Mouse (Mus musculus): ENCODE measurements around the gene Trp53i11. TPM values are rescaled to one million over a fixed set of nuclear protein-coding genes. Genes with fewer than 3 reads are reported as not detected.
A peak's percentile ranks its signal among the peaks of the same experiment; 100 is the strongest.

The Trp53i11 gene
- polyA plus RNA-seq, 1 experiment = 92.8 TPM

DNA sequence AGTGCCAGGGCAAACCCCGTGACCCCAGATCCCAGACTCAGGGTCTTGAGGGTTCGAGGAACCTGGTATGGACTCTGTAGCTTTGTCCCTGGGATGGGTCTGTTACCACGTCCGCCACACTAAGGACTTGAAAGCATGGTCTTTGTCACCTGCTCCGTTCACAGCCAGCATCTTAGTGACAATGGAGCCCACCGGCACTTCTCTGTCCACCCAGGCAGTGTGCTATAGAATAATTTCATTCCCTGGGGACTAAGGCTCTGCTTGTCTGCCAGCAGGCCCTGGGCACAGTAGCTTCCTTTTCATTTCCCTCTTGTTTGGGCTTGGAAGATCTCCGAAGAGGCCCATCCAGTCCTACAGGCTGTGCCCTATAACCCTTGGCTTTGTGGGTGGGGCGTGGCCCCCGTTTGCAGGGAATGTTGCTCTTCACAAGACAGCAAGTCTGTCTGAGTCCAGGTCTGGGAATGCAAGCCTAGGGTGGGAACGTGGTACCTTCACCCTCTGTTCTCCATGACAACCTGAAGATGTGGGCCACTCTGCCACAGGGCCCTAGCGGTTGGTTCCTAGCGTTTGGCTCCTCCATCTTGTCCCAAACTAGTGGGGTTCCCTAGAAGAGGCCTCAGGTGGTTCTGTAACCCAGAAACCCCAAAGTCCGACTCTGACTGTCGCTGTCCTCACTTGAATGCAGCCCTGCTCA is 4.3 kb downstream of the Trp53i11 start:
- DNase-seq (ENCODE audit: low read depth, low spot score) = no peak
- whole genome bisulfite sequencing = 54% methylated on average over 14 of the region's 14 CpGs

DNA sequence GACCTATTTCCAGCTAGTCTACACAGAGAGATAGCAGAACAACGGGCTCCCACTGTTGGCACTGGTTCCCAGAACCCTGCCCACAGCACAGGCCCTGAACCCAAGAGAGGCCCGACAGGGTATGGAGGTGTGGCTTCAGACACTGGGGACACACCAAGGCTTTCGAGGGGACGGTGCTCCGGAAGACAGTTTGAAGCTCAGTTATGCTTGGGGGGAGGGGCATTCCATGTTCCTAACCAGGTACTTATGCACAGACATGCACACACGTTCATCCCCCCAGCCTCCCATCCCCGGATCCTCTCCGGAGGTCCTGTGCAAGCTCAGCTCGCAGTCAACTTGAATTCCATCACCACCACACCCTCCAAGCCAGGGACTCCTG is 4.8 kb downstream of the Trp53i11 start:
- 24% methylated on average over 9 of the region's 9 CpGs for WGBS
- no peak for DNase-seq (ENCODE audit: low read depth, low spot score)

DNA sequence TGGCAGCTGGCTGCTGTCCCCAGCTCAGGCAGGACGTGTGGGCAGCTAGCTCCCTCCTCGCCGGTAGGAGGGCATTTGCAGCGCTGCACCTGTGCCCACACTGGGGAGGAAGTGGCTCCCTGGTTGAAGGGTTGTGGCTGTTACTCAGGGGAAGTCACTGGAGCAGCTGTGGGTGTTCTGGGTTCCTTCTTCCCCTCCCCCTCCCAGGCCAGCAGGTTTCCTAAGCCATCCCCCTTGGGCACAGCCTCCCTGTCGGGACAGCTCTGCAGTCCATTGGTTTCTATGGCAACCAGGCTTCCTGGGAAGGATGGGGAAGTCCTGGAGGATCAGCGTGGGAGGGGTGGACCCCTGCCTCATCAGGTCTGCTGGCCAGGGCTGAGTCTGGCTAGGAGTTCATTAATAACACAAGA is 5.3 kb downstream of the Trp53i11 start:
- DNase-seq (ENCODE audit: low read depth, low spot score) = no peak
- 34% methylated on average over 6 of the region's 6 CpGs for WGBS

DNA sequence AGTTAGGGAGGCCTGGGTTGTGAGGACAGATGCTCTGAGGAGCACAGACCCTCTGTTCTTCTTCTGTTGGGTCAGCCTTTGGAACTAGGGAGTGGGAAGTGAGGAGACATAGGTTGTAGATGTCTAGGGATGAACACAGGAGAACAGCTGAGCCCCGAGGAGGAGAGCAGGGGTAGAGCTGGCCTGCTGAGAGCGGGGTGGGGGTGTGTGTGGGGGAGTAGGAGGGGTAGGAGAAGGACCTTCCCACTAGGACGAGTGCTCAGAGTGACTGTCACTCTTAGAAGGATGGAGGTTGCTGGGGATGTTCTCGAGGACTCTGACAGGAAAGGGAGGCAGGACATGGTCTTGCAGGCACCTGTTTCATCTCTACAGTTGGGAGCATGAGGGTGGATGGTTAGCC is 6.5 kb downstream of the Trp53i11 start:
- no peak for DNase-seq (ENCODE audit: low read depth, low spot score)
- 72% methylated on average over 4 of the region's 4 CpGs for WGBS

DNA sequence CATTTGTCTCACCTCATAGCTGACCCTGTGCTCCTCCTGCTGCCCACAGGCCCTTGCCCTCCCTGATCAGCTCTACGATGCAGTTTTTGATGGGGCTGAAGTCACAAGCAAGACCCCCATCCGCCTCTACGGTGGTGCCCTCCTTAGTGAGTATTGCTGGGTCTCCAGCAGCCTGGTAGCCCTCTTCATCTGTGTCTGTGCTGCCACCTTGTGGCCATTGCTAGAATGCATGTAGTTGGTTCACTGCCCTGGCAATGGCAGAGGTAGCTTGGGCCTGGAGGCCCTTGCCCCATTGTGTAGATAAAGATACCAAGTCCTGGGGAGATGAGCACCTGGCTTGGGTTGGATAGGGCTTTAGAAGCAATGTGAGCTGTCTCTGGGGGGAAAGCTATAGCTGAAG is 11.5 kb downstream of the Trp53i11 start:
- WGBS = 16% methylated on average over 3 of the region's 3 CpGs
- DNase-seq (ENCODE audit: low read depth, low spot score) = peak; percentile 70

DNA sequence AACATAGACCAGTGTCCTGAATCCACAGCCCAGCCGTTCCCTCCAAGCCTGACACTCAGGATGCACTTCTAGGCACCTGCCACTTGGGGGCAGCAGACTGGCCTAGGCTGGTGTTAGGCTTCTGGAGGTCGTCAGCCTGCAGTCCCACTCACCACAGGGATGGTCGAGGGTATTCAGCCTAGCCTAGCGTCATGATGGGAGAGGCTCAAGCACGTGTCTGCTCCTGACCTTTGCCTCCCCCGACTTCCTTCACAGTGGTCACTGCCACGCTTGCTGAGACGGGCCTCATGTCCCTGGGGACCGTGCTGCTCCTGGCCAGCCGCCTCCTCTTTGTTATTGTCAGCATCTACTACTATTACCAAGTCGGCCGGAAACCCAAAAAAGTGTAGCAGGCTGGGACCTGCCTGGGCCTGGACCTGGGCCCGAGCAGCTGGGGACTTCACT is 12.2 kb downstream of the Trp53i11 start:
- no peak for DNase-seq (ENCODE audit: low read depth, low spot score)
- 57% methylated on average over 13 of the region's 13 CpGs for WGBS

DNA sequence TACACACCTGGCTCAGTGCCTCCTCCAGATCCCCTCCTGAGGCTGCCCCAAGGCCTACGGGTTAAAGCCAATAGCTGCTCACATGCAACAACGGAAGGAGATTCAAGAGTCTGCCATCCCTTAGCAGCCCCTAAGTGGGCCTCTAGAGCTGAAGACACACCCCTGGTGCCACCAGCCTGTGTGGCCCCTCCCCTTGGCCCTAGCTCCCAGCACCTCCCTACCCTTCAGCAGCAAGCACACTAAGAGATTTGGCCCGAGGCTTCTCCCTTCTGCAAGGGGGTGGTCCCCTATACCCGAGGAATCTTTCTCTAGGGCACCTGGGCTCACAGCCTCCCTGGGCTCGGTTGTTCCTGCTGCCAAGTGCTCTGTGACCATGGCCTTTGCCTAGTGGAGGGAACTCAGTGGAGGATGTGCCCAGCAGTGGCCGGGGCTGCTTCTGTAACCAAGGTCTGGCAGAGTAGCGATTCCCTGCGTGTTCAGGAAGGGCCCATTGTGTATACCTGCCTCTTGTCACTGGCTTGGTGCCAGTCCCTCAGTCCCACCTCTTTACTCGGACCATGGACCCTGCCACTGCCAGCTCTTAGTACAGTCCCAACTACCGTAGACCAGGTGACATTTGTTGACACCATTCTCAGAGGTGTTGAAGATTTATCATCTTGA is 13.5 kb downstream of the Trp53i11 start:
- 54% methylated on average over 10 of the region's 10 CpGs for WGBS
- DNase-seq (ENCODE audit: low read depth, low spot score) = no peak

GRCm38 (mm10) chr2:93201997-93202396 is 14.6 kb downstream of the Trp53i11 start:
- WGBS = 88% methylated on average over 3 of the region's 3 CpGs
- DNase-seq (ENCODE audit: low read depth, low spot score) = no peak

DNA sequence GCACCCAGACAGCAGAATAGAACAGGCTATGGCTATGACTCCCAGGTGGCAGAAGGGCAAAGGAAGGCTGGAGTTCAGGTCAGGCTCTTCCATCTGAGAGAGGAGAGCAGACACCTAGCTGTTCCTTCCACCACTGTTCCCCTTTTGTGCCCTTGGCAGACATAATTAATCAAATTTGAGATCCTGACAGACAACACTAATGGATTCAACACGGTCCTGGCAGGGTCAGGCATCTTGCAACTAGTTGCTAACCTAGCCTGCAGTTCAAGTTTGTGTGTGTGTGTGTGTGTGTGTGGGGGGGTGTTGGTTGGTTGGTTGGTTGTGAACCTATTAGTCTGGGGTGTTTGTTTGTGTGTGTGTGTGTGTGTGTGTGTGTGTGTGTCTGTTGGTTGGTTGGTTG is 15.4 kb downstream of the Trp53i11 start:
- WGBS = 47% methylated on average over 1 of the region's 1 CpGs
- no peak for DNase-seq (ENCODE audit: low read depth, low spot score)

DNA sequence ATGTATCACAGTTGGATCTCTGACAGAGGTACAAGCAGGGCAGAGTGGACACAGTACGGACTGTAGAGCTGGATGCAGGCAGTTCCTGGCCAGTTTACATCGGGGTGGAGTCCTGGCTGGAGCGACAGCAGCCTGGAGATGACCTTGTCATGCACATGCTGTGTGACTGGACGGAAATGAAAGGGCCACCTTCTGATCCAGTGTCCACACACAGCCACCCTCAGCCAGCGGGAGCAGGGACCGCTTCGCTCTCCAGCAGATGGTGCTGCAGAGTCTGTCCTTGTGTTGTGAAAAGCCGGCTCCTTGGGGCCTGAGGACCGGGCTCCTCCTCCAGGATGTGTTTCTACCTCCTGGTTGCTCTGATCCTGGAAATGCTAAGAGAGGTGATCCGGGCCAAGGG is 16.3 kb downstream of the Trp53i11 start:
- DNase-seq (ENCODE audit: low read depth, low spot score) = no peak
- WGBS = 12% methylated on average over 10 of the region's 10 CpGs

GRCm38 (mm10) chr2:93204571-93204970 is 17.2 kb downstream of the Trp53i11 start:
- DNase-seq (ENCODE audit: low read depth, low spot score) = no peak
- WGBS = 83% methylated on average over 6 of the region's 6 CpGs

DNA sequence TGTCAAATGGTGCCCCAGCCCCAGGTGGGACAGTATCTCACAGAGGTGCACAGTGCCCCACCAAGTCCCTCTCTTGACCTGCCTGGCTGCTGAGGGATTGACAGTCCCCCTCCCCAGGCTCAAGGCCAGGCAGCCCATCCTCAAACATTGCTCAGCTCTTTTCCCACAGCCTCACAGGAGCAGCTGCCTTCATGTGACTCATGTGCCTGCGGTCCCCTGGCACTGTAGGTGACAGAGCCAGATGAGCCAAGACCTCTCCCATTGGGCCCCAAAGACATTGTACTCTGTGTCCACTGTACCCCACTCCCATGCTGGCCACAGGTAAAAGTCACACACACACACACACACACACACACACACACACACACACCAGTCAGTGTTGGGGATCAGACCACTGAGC is 18.8 kb downstream of the Trp53i11 start:
- DNase-seq (ENCODE audit: low read depth, low spot score) = no peak
- 78% methylated on average over 1 of the region's 1 CpGs for WGBS

GRCm38 (mm10) chr2:93212386-93212785 is 25.0 kb downstream of the Trp53i11 start:
- no peak for DNase-seq (ENCODE audit: low read depth, low spot score)
- 81% methylated on average over 2 of the region's 2 CpGs for WGBS

DNA sequence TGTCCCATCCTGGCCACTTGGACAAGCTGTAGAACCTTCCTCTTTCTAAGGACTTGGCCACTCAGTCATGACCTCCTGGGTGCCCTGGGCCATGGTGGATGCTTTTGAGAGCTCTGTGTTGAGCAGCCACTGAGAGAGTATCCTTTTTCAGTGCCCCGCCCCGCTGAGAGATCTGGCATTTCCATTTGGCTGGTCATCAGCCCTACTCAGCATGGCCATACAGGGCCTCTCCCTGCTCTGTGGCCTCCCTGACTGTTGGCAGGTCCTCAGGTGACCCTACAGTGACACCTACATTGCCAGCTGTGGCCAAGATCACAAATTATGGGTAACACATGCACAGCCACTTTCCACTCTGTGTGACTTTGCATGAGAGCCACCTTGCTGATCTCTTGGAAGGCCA is 25.5 kb downstream of the Trp53i11 start:
- DNase-seq (ENCODE audit: low read depth, low spot score) = no peak
- 95% methylated on average over 2 of the region's 2 CpGs for WGBS

GRCm38 (mm10) chr2:93214192-93214591 is 26.8 kb downstream of the Trp53i11 start:
- WGBS = 50% methylated on average over 1 of the region's 1 CpGs
- no peak for DNase-seq (ENCODE audit: low read depth, low spot score)

GRCm38 (mm10) chr2:93215790-93216189 is 28.4 kb downstream of the Trp53i11 start:
- no peak for DNase-seq (ENCODE audit: low read depth, low spot score)
- WGBS = 88% methylated on average over 10 of the region's 10 CpGs

GRCm38 (mm10) chr2:93217015-93217414 is 29.7 kb downstream of the Trp53i11 start:
- WGBS = 21% methylated on average over 7 of the region's 7 CpGs
- no peak for DNase-seq (ENCODE audit: low read depth, low spot score)

GRCm38 (mm10) chr2:93218353-93218990 is 31.1 kb downstream of the Trp53i11 start:
- WGBS = 74% methylated on average over 7 of the region's 7 CpGs
- no peak for DNase-seq (ENCODE audit: low read depth, low spot score)

DNA sequence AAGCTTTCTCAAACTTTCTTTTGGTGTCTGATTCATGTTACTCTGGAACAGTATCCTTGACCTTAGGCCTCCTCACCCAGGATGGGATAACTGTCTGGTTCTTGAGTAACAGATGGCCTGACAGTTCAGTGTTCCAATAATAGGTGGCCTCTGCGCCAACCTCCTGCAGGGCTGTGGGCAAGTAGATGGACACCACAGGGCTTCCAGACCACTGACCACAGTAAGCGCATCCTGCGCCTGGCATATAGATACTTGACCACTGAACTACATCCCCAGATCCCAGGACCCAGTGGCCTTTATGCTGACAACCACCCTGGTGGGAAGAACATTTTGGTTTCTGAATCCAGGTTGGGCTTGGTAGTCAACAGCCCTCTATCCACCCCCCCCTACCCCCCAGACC is 32.2 kb downstream of the Trp53i11 start:
- 96% methylated on average over 3 of the region's 3 CpGs for WGBS

DNA sequence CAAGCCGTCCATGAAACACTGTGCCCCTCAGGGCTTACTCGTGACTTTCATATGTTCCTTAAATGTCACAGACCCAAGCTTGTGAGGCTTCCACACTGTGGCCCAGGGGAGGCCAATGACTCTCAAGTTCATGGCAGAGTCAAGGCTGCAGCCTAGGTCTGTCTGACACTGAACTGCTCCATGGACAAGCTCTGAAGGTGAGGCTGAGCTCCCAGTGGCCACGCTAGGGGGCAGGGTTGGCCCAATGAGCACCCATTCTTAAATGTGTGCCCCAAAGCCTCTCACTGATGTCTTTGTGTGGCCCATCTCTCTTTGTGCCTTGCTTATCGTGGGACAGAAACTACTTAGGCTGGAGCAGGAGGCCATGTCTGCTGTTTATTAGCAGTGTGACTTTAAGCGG is 33.1 kb downstream of the Trp53i11 start:
- DNase-seq (ENCODE audit: low read depth, low spot score) = no peak
- WGBS = 74% methylated on average over 5 of the region's 5 CpGs

More for the DNA sequence above, 32.2 kb downstream of the Trp53i11 start:
- DNase-seq (ENCODE audit: low read depth, low spot score) = no peak

DNA sequence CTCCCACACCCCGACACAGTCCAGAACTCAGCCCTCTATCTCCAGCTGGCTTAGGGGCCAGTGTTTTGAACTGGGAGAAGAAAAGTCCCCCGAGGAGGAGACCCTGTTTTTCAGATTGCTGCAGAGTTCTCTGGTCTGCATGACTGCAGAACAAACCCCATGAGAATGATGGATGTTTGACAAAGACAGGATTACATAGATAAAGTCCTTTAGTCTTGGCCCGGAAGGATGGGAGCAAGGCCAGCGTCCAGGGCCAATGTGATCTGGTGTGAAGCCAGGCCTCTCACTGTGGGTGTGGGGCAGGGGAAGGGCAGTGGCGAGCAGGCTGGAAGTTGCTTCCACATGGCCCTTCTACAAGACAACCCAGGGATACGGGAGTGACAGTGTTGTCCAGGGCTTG is 36.1 kb downstream of the Trp53i11 start:
- DNase-seq (ENCODE audit: low read depth, low spot score) = no peak
- 54% methylated on average over 6 of the region's 6 CpGs for WGBS
